Mouse (Mus musculus) ES-Bruce4 (cell line): ENCODE measurements around the gene Ppp4r3a.

Experiments
- CTCF ChIP-seq: IDR thresholded peaks from one replicate; pipeline ENCODE4 v1.8.1; 2011; ENCODE audit warnings: low read depth, low read length
- EP300 ChIP-seq: IDR thresholded peaks from 2 replicates; pipeline ENCODE4 v1.6.1; 2011; ENCODE audit warnings: low read depth, low read length; ENCODE audit not compliant: insufficient read depth
- POLR2A ChIP-seq: IDR thresholded peaks from one replicate; pipeline ENCODE4 v1.8.1; 2011; ENCODE audit warnings: low read length; ENCODE audit not compliant: insufficient read depth

GRCm38 (mm10) chr12:100996378-100996898 is 87.1 kb downstream of the Ppp4r3a start:
- TF ChIP-seq POLR2A: no peak
- no peak for TF ChIP-seq CTCF
- TF ChIP-seq EP300: peak; percentile 92
